Mouse (Mus musculus): ENCODE results near the gene Klk1b1.
"Not testable (repeated sequence)": the region's sequence is repeated elsewhere in the genome, so short reads cannot be mapped to it uniquely, and the experiment has no call there.

Gene Klk1b1

GRCm38 (mm10) chr7:43966451-43966850 is at the start of gene Klk1b1:
Gene Klk1b1 (plus strand): TSS chr7:43966751.
- DNase-seq = no peak

GRCm38 (mm10) chr7:43918426-43918825 is 48.1 kb upstream of the Klk1b1 start:
- no peak for DNase-seq

- no peak for DNase-seq
Observed at GRCm38 (mm10) chr7:43918871-43919270, 47.7 kb upstream of the Klk1b1 start.

- peak; percentile 72 to 84 for DNase-seq
Observed at GRCm38 (mm10) chr7:43919559-43920451, 46.7 kb upstream of the Klk1b1 start.

- DNase-seq = no peak
Observed at GRCm38 (mm10) chr7:43920582-43920981, 46.0 kb upstream of the Klk1b1 start.

GRCm38 (mm10) chr7:43921087-43921486 is 45.5 kb upstream of the Klk1b1 start:
- DNase-seq = no peak

- DNase-seq = no peak
Observed at GRCm38 (mm10) chr7:43921941-43922340, 44.6 kb upstream of the Klk1b1 start.

GRCm38 (mm10) chr7:43925985-43926384 is 40.6 kb upstream of the Klk1b1 start:
- peak in 1 of 2 experiments; percentile 22 for DNase-seq

GRCm38 (mm10) chr7:43928521-43928920 is 38.0 kb upstream of the Klk1b1 start:
- DNase-seq = peak; percentile 37 to 66

- DNase-seq = peak in 1 of 2 experiments; percentile 16
Observed at GRCm38 (mm10) chr7:43932337-43932736, 34.2 kb upstream of the Klk1b1 start.

GRCm38 (mm10) chr7:43933440-43933839 is 33.1 kb upstream of the Klk1b1 start, which contains the start of gene Klk15:
Gene Klk15 (plus strand): TSS chr7:43933740.
- DNase-seq = no peak

GRCm38 (mm10) chr7:43934747-43935146 is 31.8 kb upstream of the Klk1b1 start:
- peak; percentile 39 to 42 for DNase-seq

- no peak for DNase-seq
Observed at GRCm38 (mm10) chr7:43936551-43936950, 30.0 kb upstream of the Klk1b1 start.

- peak in 1 of 2 experiments; percentile 14 for DNase-seq
Observed at GRCm38 (mm10) chr7:43942293-43942692, 24.3 kb upstream of the Klk1b1 start.

- no peak for DNase-seq
Observed at GRCm38 (mm10) chr7:43944727-43945264, 21.8 kb upstream of the Klk1b1 start.

GRCm38 (mm10) chr7:43950364-43950763 is 16.2 kb upstream of the Klk1b1 start, which contains the start of gene Klk1b8:
Gene Klk1b8 (plus strand): TSS chr7:43950664.
- no peak for DNase-seq

- DNase-seq = peak; percentile 30 to 33
Observed at GRCm38 (mm10) chr7:43952703-43953102, 13.8 kb upstream of the Klk1b1 start.

- DNase-seq = no peak
Observed at GRCm38 (mm10) chr7:43967058-43967457, 507 bp downstream of the Klk1b1 start.

- DNase-seq = no peak
Observed at GRCm38 (mm10) chr7:43967612-43968011, 1.1 kb downstream of the Klk1b1 start.

GRCm38 (mm10) chr7:43975761-43976160 is 9.2 kb downstream of the Klk1b1 start, which contains the start of gene Klk1b9:
Gene Klk1b9 (plus strand): TSS chr7:43976061.
- DNase-seq = not testable (repeated sequence)

GRCm38 (mm10) chr7:43985657-43986056 is 19.1 kb downstream of the Klk1b1 start:
- no peak for DNase-seq

- not testable (repeated sequence) for DNase-seq
Observed at GRCm38 (mm10) chr7:43994821-43995220, 28.3 kb downstream of the Klk1b1 start.

GRCm38 (mm10) chr7:43995577-43995976 is 29.0 kb downstream of the Klk1b1 start, which contains the start of gene Klk1b11:
Gene Klk1b11 (plus strand): TSS chr7:43995877.
- not testable (repeated sequence) for DNase-seq

- DNase-seq = no peak
Observed at GRCm38 (mm10) chr7:44004847-44005246, 38.3 kb downstream of the Klk1b1 start.

Data from kidney, postnatal 36 days (tissue).